Mouse (Mus musculus) hindbrain, embryonic 12.5 days (tissue): Measurements from ENCODE around the gene R3hcc1l. TPM values are rescaled to one million over a fixed set of nuclear protein-coding genes. Genes with fewer than 3 reads are reported as not detected.

ENCODE experiments used
- ATAC-seq: fragments of 200-750 bp; cut with Nextera tagmentation; 2 replicates; pipeline ENCODE4 v1.8.0; 2017; ENCODE audit warnings: moderate TSS enrichment; ENCODE audit not compliant: low FRiP score
- H3K27ac ChIP-seq: fragments of 300-500 bp; sonication (generic); 2 replicates; pipeline ENCODE4 v1.5.1; 2016; ENCODE audit warnings: mild to moderate bottlenecking
- H3K27me3 ChIP-seq: fragments of 300-500 bp; sonication (generic); 2 replicates; pipeline ENCODE4 v1.6.1; 2016; ENCODE audit warnings: mild to moderate bottlenecking
- H3K36me3 ChIP-seq: fragments of 300-500 bp; sonication (generic); 2 replicates; pipeline ENCODE4 v1.6.1; 2016; ENCODE audit warnings: mild to moderate bottlenecking
- H3K4me1 ChIP-seq: fragments of 300-500 bp; sonication (generic); 2 replicates; pipeline ENCODE4 v1.6.1; 2016
- H3K4me2 ChIP-seq: fragments of 300-500 bp; sonication (generic); replicated peaks from 2 replicates; pipeline ENCODE4 v1.6.1; 2016; ENCODE audit warnings: mild to moderate bottlenecking
- H3K4me3 ChIP-seq: fragments of 300-500 bp; sonication (generic); 2 replicates; pipeline ENCODE4 v1.5.1; 2016; ENCODE audit warnings: mild to moderate bottlenecking
- H3K9ac ChIP-seq: fragments of 300-500 bp; sonication (generic); 2 replicates; pipeline ENCODE4 v1.6.1; 2016; ENCODE audit warnings: mild to moderate bottlenecking, moderate library complexity
- H3K9me3 ChIP-seq: fragments of 300-500 bp; sonication (generic); replicated peaks from 2 replicates; pipeline ENCODE4 v1.6.1; 2016; ENCODE audit warnings: mild to moderate bottlenecking
- WGBS: fragments of 180-500 bp; shearing (Covaris S2); methylation state at CpG from one replicate; pipeline ENCODE4 v1.1.7; 2016; 5-methylcytosine and 5-hydroxymethylcytosine counted together
- polyA plus RNA-seq: library from polyadenylated mRNA; unstranded; fragments of >200 nt; fragmentation: Nextera tagmentation; extraction: Ambion mirVana; gene quantifications from 2 replicates; pipeline ENCODE4 v1.2.1, GENCODE M21; 2016

R3hcc1l gene
- 19.9 and 23.3 TPM in 2 replicates for polyA plus RNA-seq

DNA sequence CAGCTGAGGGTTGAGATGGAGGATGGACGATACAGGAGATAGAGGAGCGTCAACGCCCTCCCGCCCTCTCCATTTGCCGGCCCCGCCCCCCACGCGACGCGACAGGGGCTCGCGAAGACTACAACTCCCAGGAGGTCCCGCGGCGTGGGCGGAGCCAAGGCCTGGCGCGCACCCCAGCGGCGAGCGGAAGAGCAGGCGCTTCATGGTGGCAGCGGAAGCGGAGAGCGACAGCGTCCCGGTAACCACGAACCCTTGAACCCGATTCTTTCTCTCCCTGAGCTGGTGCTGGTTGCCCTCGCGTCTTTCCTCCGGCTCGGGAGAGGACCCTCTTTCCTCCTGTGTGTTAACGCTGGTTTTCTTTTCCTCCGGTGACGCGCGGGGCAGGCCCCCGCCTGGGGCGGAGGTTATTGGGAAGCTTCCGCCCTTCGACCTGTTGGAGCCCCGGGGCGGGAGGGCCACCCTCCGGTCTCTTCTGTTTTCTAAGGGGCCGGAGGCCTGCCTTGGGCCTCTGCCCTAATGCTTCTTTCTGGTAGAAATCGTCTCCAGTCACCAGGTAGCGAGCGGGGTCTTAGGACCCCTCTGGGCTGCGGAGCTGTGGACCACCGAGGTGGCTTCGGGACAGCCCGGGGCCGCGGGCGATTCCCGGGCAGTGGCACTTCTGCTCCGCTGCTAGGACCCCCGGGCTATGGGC, at the start of gene R3hcc1l:
Gene R3hcc1l (plus strand): TSS at position 140 of the 691 bp plus-strand sequence.
- under 1% methylated on average over 58 of the region's 59 CpGs for WGBS
- peak within 1 kb of the TSS; percentile 87 for H3K4me2 ChIP-seq
- H3K9ac ChIP-seq: peak within 1 kb of the TSS; percentile 82
- peak within 1 kb of the TSS; percentile 87 for H3K4me3 ChIP-seq
- H3K27ac ChIP-seq: peak within 1 kb of the TSS; percentile 74
- no peaks in the 10 kb centered on the region for H3K36me3 ChIP-seq
- peak; percentile 95 for ATAC-seq
- peaks cover 3% of the 10 kb centered on the region; the same call in 1 of the 2 replicates for H3K27me3 ChIP-seq
- H3K4me1 ChIP-seq: peaks cover 10% of the 10 kb centered on the region
- H3K9me3 ChIP-seq: no peaks in the 10 kb centered on the region

DNA sequence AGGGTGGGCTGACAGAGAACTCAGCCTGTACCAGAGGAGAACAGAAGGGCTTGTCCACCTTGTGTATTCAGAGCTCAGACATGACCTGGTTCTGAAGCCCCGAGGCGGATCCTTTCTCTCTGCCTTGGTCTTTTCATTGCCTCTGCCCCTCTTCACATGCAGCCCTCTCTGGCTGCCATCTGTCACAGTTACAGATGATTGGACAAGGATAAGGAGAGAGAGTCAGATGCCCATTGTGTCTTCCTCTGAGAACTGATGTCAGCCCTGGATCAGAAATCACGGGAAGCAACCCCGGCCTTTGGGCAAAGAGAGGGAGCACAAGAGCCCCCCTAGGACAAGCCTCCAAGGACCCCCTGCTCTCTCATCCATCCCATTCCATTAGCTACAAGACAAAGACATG, 47.0 kb upstream of the R3hcc1l start:
- 0 out of 2 replicates have a peak, but pooled peaks cover 8% of the 10 kb centered on the region for H3K4me1 ChIP-seq
- ATAC-seq: peak; percentile 61
- H3K36me3 ChIP-seq: no peaks in the 10 kb centered on the region
- no peaks in the 10 kb centered on the region for H3K9me3 ChIP-seq
- H3K4me3 ChIP-seq: no peak overlapping the region
- peak overlapping the region; percentile 17; the same call in 1 of the 2 replicates for H3K27ac ChIP-seq
- no peaks in the 10 kb centered on the region for H3K27me3 ChIP-seq
- WGBS: 56% methylated on average over 4 of the region's 4 CpGs
- H3K4me2 ChIP-seq: no peak overlapping the region
- H3K9ac ChIP-seq: no peak overlapping the region

DNA sequence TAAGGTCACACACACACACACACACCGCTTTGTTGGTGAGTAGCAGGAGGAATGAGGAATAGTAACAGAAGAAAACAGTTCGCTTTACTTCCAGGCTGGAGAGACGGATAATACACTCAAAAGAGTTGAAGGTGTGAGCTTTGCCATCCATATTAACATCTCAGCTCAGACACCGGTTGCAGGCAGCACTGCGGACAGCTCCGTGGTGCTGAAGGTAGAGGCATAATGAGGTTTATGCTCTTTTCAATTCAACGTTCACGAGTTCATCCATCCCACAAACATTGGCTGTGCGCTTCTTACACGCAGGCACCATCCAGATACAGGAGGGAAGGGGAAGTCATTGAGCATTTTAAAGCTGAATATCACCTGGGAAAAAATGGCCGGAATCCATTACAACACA, 45.7 kb upstream of the R3hcc1l start:
- Histone ChIP-seq H3K9ac (no peak overlapping the region), H3K4me2 (no peak overlapping the region), H3K27ac (no peak overlapping the region), H3K4me1 (0 out of 2 replicates have a peak, but pooled peaks cover 8% of the 10 kb centered on the region), H3K4me3 (no peak overlapping the region), H3K27me3 (no peaks in the 10 kb centered on the region), H3K9me3 (no peaks in the 10 kb centered on the region), H3K36me3 (no peaks in the 10 kb centered on the region)
- 30% methylated on average over 11 of the region's 11 CpGs for WGBS
- no peak for ATAC-seq

DNA sequence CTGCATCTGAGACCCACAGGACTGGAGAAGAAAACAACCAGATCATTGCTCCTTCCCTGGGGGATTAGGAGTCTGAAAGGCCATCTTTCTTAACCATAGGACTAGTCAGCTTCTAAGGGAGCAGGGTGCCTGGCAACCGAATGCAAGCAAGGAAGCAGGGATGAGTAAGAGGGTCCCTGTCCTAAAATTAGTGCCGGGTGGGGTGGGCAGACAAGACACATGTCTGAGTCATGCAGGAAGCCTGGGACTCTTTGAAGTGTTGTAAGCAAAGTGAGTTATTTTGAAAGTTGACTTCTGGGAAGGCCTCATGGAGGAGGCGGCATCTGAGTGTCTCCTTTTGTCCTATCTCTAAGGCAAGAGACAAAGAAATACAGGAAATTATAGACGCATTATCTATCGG, 40.8 kb upstream of the R3hcc1l start:
- H3K4me1 ChIP-seq: peaks cover 8% of the 10 kb centered on the region; the same call in 1 of the 2 replicates
- H3K4me3 ChIP-seq: no peak overlapping the region
- no peaks in the 10 kb centered on the region for H3K9me3 ChIP-seq
- no peaks in the 10 kb centered on the region for H3K27me3 ChIP-seq
- no peaks in the 10 kb centered on the region for H3K36me3 ChIP-seq
- no peak overlapping the region for H3K4me2 ChIP-seq
- ATAC-seq: no peak
- H3K9ac ChIP-seq: no peak overlapping the region
- H3K27ac ChIP-seq: no peak overlapping the region
- 84% methylated on average over 5 of the region's 5 CpGs for WGBS

DNA sequence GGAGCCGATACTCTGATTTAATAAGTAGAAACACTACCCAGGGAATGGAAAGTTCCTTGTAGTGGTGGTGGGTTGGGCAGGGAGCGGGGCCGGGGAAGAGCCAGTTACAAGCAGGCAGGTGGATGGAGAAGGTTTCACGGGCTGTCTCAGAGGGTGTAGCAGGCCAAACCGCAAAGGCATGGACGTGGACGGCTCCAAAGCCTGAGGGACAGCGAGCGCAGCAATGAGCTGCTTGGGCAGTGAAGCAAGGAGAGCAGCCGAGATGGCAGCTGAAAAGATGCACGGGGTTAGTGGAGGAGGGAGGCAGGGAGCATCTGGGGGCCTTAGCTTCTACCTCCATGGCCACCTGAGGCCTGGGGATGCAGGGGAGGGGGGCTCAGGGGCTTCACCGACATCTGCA, 40.3 kb upstream of the R3hcc1l start:
- H3K9ac ChIP-seq: no peak overlapping the region
- no peaks in the 10 kb centered on the region for H3K27me3 ChIP-seq
- peaks cover 8% of the 10 kb centered on the region; the same call in 1 of the 2 replicates for H3K4me1 ChIP-seq
- H3K27ac ChIP-seq: no peak overlapping the region
- no peaks in the 10 kb centered on the region for H3K9me3 ChIP-seq
- peak; percentile 56 for ATAC-seq
- no peak overlapping the region for H3K4me2 ChIP-seq
- H3K4me3 ChIP-seq: no peak overlapping the region
- no peaks in the 10 kb centered on the region for H3K36me3 ChIP-seq
- 49% methylated on average over 12 of the region's 12 CpGs for whole genome bisulfite sequencing

DNA sequence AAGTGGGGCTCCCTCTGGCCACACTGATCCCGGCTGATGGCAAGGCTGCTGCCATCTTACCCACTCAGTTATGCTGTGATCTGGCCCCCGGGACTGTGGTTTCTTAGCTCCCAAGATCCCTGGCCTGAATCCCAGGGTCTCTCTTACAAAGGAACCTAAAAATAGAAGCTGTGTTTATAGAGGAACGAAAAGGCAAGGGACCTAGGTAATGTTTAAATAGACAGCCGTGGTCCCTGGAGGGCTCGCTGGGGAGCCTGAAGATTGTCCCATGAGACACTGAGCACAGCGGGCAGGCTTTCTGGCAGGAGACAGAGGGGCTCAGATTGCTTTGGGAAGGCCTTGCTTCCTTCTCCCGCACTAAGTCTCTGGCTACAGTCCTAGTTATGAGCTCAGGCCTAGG, 33.1 kb upstream of the R3hcc1l start:
- Histone ChIP-seq H3K4me1 (no peaks in the 10 kb centered on the region), H3K9me3 (no peaks in the 10 kb centered on the region), H3K4me3 (no peak overlapping the region), H3K27ac (no peak overlapping the region), H3K27me3 (no peaks in the 10 kb centered on the region), H3K9ac (no peak overlapping the region), H3K36me3 (no peaks in the 10 kb centered on the region), H3K4me2 (no peak overlapping the region)
- ATAC-seq: no peak
- WGBS: 72% methylated on average over 7 of the region's 7 CpGs

DNA sequence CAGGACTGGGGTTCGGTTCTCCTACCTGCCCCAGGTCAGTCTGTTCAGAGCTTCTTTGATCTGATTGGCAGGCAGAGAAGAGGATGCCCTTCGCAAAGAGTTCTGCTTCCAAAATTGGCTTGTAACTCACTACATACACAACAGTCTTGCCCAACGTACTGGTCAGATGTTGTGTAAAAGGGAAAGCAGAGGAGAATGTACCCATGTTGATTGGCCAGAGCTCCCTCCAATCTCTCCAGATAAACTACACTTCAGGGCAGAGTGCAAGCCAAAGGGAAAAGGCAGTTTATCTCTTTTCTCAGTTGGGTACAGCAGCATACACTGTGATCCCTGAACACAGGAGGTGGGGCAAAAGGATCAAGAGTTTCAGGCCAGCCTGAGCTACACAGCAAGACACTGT, 31.3 kb upstream of the R3hcc1l start:
- Histone ChIP-seq H3K27me3 (no peaks in the 10 kb centered on the region), H3K9me3 (no peaks in the 10 kb centered on the region), H3K27ac (no peak overlapping the region), H3K4me1 (no peaks in the 10 kb centered on the region), H3K4me2 (no peak overlapping the region), H3K36me3 (no peaks in the 10 kb centered on the region), H3K9ac (no peak overlapping the region), H3K4me3 (no peak overlapping the region)
- no peak for ATAC-seq
- 79% methylated on average over 3 of the region's 3 CpGs for WGBS

DNA sequence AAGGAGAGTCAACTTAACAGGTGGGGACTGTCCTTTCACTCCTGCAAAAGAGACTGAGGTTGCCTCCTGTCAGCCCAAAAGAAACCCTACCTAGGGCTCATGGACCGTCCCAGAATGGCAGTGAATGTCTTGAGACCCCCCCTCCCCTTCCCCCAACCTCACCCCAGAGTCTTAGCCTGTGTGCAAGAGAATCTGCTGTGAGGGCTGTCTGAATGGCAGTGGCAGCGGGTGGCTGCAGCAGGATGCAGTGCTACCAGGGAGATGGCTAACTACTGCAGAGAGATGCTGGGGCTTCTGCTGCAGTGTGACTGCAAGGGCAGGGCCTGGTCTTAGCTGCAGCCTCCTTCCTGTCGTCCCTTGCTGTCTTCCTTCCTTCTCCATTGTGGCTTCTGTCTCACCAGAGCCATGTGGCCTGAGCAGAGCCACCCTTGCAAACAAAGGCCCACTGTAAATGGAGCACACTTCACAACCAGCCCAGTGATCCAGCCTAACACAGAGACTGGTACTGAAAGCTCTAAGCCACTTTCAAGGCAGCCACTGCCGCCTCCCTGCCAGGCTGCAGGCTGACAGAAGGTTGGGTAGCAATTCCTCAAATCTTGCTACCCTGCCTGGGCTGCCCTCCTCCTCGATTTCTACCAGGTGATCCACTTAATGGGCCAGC, 25.2 kb upstream of the R3hcc1l start:
- Histone ChIP-seq H3K4me3 (no peak overlapping the region), H3K9ac (no peak overlapping the region), H3K9me3 (no peaks in the 10 kb centered on the region), H3K27me3 (no peaks in the 10 kb centered on the region), H3K4me2 (no peak overlapping the region), H3K27ac (no peak overlapping the region), H3K4me1 (peaks cover 5% of the 10 kb centered on the region; the same call in 1 of the 2 replicates), H3K36me3 (no peaks in the 10 kb centered on the region)
- WGBS: 37% methylated on average over 5 of the region's 5 CpGs
- peak; percentile 26; the same call in 1 of the 2 replicates for ATAC-seq

DNA sequence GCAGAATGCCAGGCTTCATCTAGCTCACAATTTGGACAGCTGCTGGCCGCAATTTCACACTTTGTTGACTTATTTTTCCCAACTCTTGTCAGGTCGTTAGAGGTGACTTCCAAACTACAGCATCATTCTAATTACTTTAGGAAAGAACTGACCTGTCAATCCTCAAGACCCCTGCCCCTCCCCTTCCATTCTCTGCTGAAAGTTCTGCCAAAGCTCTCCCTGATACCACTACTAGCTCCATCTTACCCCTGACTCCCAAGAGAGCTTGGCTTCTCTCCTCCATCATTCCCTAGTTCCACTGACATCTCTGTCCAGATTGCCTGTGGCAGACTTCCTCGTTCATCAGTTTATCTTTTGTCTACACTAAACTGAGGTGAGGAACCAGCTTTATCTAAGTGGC, 14.4 kb upstream of the R3hcc1l start:
- Histone ChIP-seq H3K36me3 (no peaks in the 10 kb centered on the region), H3K9ac (no peak overlapping the region), H3K27ac (no peak overlapping the region), H3K4me3 (no peak overlapping the region), H3K4me2 (no peak overlapping the region), H3K27me3 (no peaks in the 10 kb centered on the region), H3K4me1 (no peaks in the 10 kb centered on the region), H3K9me3 (no peaks in the 10 kb centered on the region)
- ATAC-seq: no peak
- 70% methylated on average over 3 of the region's 3 CpGs for WGBS

DNA sequence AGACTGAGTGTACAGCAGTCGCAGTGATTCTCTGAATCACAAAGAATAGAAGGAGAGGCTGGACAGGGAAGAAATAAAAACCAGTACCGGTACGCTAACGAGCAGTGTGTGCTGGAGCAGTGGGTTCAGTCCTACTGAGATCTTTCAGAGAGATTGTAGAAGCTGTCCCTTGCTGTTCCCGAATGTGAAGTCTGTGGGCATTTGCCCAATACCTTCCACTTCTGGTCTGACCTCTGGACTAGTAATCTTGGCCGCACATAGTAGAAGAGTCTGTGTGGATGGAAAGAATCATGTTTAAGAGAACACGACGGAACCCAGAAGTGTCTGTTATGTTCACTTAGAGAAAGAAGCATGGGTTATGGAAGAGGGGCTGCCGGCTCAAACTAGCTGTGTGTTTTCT, 8.9 kb upstream of the R3hcc1l start:
- Histone ChIP-seq H3K27me3 (no peaks in the 10 kb centered on the region), H3K9me3 (no peaks in the 10 kb centered on the region), H3K36me3 (no peaks in the 10 kb centered on the region), H3K9ac (no peak overlapping the region), H3K4me3 (no peak overlapping the region), H3K27ac (no peak overlapping the region), H3K4me2 (no peak overlapping the region), H3K4me1 (0 out of 2 replicates have a peak, but pooled peaks cover 5% of the 10 kb centered on the region)
- no peak for ATAC-seq
- 92% methylated on average over 9 of the region's 9 CpGs for WGBS

DNA sequence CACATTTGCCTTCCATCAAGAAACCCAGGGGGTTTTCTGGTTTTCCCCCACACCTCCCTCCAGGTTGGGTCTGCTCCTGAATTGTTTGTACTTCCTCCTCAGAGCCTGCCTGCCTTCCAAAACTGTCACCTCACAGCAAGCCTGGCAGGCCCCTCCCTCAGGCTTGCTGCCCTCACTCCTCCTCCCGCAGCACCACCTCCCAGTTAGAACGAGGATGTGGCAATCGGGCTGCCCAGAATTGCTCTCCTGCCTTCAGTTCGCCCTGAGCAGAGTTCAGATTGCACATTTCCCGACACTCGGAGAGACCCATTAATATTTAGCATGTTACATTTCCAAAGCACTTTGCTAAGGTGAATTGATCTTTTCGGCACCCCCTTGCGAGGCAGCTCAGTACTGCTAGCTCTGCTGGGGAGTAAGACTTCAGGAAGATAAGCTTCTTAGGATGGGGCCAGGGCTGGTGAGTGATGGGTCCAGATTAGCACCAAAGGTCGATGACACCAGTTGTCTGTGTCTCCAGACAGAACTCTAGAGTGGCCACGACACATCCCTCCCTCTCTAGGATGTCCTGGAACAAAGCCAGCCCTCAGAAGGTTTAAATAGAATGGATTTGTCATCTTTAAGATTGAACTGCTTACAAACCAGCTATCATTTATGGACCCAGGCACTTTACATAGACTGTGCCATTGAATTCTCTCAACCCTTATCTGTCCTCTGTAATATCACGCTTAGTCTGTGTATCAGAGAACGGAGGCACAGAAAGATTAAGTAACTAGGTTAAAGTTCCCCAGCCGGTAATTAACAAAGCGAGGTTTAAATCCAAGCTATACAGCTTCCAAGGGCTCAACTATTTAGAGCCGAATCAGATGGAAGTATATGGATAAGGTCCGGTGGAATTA, 8.0 kb upstream of the R3hcc1l start:
- Histone ChIP-seq H3K4me2 (no peak overlapping the region), H3K9ac (no peak overlapping the region), H3K9me3 (no peaks in the 10 kb centered on the region), H3K4me3 (no peak overlapping the region), H3K27me3 (no peaks in the 10 kb centered on the region), H3K4me1 (0 out of 2 replicates have a peak, but pooled peaks cover 5% of the 10 kb centered on the region), H3K27ac (no peak overlapping the region), H3K36me3 (no peaks in the 10 kb centered on the region)
- no peak for ATAC-seq
- 65% methylated on average over 16 of the region's 16 CpGs for WGBS

DNA sequence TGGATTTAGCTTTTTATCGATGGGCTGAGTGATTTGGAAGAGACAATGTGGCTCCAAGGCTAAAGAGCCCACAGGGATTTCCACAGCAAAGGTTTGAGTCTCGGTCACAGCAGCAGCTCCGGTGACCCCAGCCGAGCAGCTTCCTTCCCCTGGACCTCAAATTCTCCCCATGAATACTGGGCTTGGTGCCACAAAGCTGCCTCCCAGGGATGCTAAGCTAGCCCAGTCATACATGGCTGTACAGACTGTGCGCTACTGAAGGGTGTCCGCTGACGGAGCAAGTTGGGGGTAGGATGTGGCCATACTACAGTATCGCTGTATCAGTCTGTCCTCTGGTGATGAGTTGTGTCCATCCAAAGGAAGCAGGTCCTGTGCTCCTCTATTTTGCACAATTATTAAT, 2.9 kb upstream of the R3hcc1l start:
- WGBS: 90% methylated on average over 8 of the region's 8 CpGs
- Histone ChIP-seq H3K36me3 (no peaks in the 10 kb centered on the region), H3K9me3 (no peaks in the 10 kb centered on the region), H3K27ac (no peak overlapping the region), H3K27me3 (peaks cover 3% of the 10 kb centered on the region; the same call in 1 of the 2 replicates), H3K9ac (no peak overlapping the region), H3K4me3 (no peak overlapping the region), H3K4me2 (no peak overlapping the region), H3K4me1 (peaks cover 11% of the 10 kb centered on the region)
- no peak for ATAC-seq
